Mouse (Mus musculus) CH12.LX (cell line): ENCODE data around the gene Uvrag. TPM values are rescaled to one million over a fixed set of nuclear protein-coding genes. Genes with fewer than 3 reads are reported as not detected.

ENCODE experiments used
- DNase-seq: peaks from one replicate; pipeline ENCODE4 v3.0.0-alpha.2; 2013; ENCODE audit errors: extremely low read depth
- H3K27ac ChIP-seq: 2 replicates; pipeline ENCODE4 v1.5.1; 2012; ENCODE audit warnings: low read depth, mild to moderate bottlenecking, control low read depth, moderate library complexity; ENCODE audit not compliant: insufficient read depth
- H3K27me3 ChIP-seq: replicated peaks from 2 replicates; pipeline ENCODE3; 2012; ENCODE audit warnings: inconsistent platforms
- H3K36me3 ChIP-seq, 2 experiments: replicated peaks in 1 of 2; 2 replicates each; pipeline versions ENCODE3 to v1.6.1; 2012; ENCODE audit warnings: inconsistent platforms in 1 of 2, low read length in 1 of 2, mild to moderate bottlenecking in 1 of 2, mixed read lengths in 1 of 2, moderate library complexity in 1 of 2; ENCODE audit not compliant: control insufficient read depth in 1 of 2, insufficient read depth in 1 of 2
- H3K4me1 ChIP-seq, 2 experiments: 2 replicates each; pipeline ENCODE4 v1.6.1; 2012; ENCODE audit warnings: inconsistent platforms in 1 of 2, moderate library complexity in 1 of 2; ENCODE audit not compliant: insufficient read depth in 2 of 2, control insufficient read depth in 1 of 2
- H3K4me2 ChIP-seq: 2 replicates; pipeline ENCODE4 v1.6.1; 2012; ENCODE audit warnings: low read depth, mild to moderate bottlenecking, control low read depth; ENCODE audit not compliant: poor library complexity, insufficient read depth, severe bottlenecking
- H3K4me3 ChIP-seq, 3 experiments: fragments of 150-350 bp in 1 of 3; sonication (generic) in 1 of 3; replicated peaks in 1 of 3; 2 replicates each; pipeline versions ENCODE3 to v1.5.1; 2011 to 2012; ENCODE audit warnings: low read depth in 2 of 3, low read length in 2 of 3, mild to moderate bottlenecking in 2 of 3, moderate library complexity in 2 of 3, control low read depth in 1 of 3, improper control_type of control experiment in 1 of 3, inconsistent platforms in 1 of 3, mixed read lengths in 1 of 3; ENCODE audit not compliant: poor library complexity in 1 of 3
- H3K79me2 ChIP-seq: replicated peaks from 2 replicates; pipeline ENCODE4 v1.6.1; 2012; ENCODE audit warnings: mild to moderate bottlenecking, moderate library complexity; ENCODE audit not compliant: control insufficient read depth, poor library complexity, insufficient read depth, severe bottlenecking; ENCODE audit errors: extremely low read depth
- H3K9ac ChIP-seq: 2 replicates; pipeline ENCODE4 v1.6.1; 2012; ENCODE audit warnings: low read depth, mild to moderate bottlenecking, control low read depth, moderate library complexity; ENCODE audit not compliant: insufficient read depth
- H3K9me3 ChIP-seq: replicated peaks from 2 replicates; pipeline ENCODE3; 2012; ENCODE audit warnings: low read length, inconsistent platforms, mixed read lengths
- BHLHE40 ChIP-seq: IDR thresholded peaks from 2 replicates; pipeline ENCODE4 v1.6.1; 2011; ENCODE audit warnings: mild to moderate bottlenecking, low read depth, low read length, improper control_type of control experiment
- CTCF ChIP-seq, 2 experiments: IDR thresholded peaks in 1 of 2; conservative IDR thresholded peaks in 1 of 2; 2 replicates each; pipeline ENCODE4 v1.5.1; 2011 to 2012; ENCODE audit warnings: low read depth in 2 of 2, low read length in 2 of 2, improper control_type of control experiment in 1 of 2, inconsistent platforms in 1 of 2, mild to moderate bottlenecking in 1 of 2, moderate library complexity in 1 of 2
- ELF1 ChIP-seq: IDR thresholded peaks from 2 replicates; pipeline ENCODE4 v1.6.1; 2014; ENCODE audit warnings: low read depth, mild to moderate bottlenecking, inconsistent platforms, low read length, improper control_type of control experiment
- EP300 ChIP-seq: IDR thresholded peaks from 2 replicates; pipeline ENCODE4 v1.6.1; 2011; ENCODE audit warnings: low read length, improper control_type of control experiment
- ETS1 ChIP-seq: conservative IDR thresholded peaks from 2 replicates; pipeline ENCODE4 v1.6.1; 2012; ENCODE audit warnings: low read depth, mild to moderate bottlenecking, inconsistent platforms, low read length, improper control_type of control experiment, moderate library complexity
- IRF4 ChIP-seq: IDR thresholded peaks from 2 replicates; pipeline ENCODE4 v1.6.1; 2014; ENCODE audit warnings: low read depth, mild to moderate bottlenecking, inconsistent platforms, low read length, improper control_type of control experiment
- JUN ChIP-seq: IDR thresholded peaks from 2 replicates; pipeline ENCODE4 v1.6.1; 2011; ENCODE audit warnings: low read depth, mild to moderate bottlenecking, low read length, improper control_type of control experiment, moderate library complexity; ENCODE audit not compliant: insufficient read depth
- KAT2A ChIP-seq: IDR thresholded peaks from 2 replicates; pipeline ENCODE4 v1.6.1; 2012; ENCODE audit warnings: low read length, improper control_type of control experiment, inconsistent platforms; ENCODE audit not compliant: insufficient replicate concordance
- MAZ ChIP-seq: IDR thresholded peaks from 2 replicates; pipeline ENCODE4 v1.6.1; 2012; ENCODE audit warnings: low read depth, mild to moderate bottlenecking, inconsistent platforms, low read length, improper control_type of control experiment, moderate library complexity
- MXI1 ChIP-seq: IDR thresholded peaks from 2 replicates; pipeline ENCODE4 v1.6.1; 2011; ENCODE audit warnings: mild to moderate bottlenecking, low read depth, low read length, improper control_type of control experiment
- MYC ChIP-seq: IDR thresholded peaks from 2 replicates; pipeline ENCODE4 v1.6.1; 2011; ENCODE audit warnings: low read depth, mild to moderate bottlenecking, improper control_type of control experiment, low read length
- NELFE ChIP-seq: IDR thresholded peaks from 2 replicates; pipeline ENCODE4 v1.6.1; 2011; ENCODE audit warnings: low read depth, low read length, improper control_type of control experiment
- NRF1 ChIP-seq: IDR thresholded peaks from 2 replicates; pipeline ENCODE4 v1.6.1; 2014; ENCODE audit warnings: low read depth, mild to moderate bottlenecking, inconsistent platforms, low read length, improper control_type of control experiment, moderate library complexity
- PAX5 ChIP-seq: IDR thresholded peaks from 2 replicates; pipeline ENCODE4 v1.6.1; 2012; ENCODE audit warnings: low read length, inconsistent platforms, mixed read lengths
- POLR2AphosphoS2 ChIP-seq: IDR thresholded peaks from 2 replicates; pipeline ENCODE4 v1.6.1; 2011; ENCODE audit warnings: low read depth, low read length, improper control_type of control experiment
- RAD21 ChIP-seq: IDR thresholded peaks from 2 replicates; pipeline ENCODE4 v1.6.1; 2011; ENCODE audit warnings: low read depth, mild to moderate bottlenecking, low read length, improper control_type of control experiment, moderate library complexity
- SMC3 ChIP-seq: IDR thresholded peaks from 2 replicates; pipeline ENCODE4 v1.6.1; 2011; ENCODE audit warnings: low read depth, low read length, improper control_type of control experiment
- TCF12 ChIP-seq: IDR thresholded peaks from 2 replicates; pipeline ENCODE4 v1.6.1; 2014; ENCODE audit warnings: low read depth, mild to moderate bottlenecking, inconsistent platforms, low read length, improper control_type of control experiment
- USF1 ChIP-seq: IDR thresholded peaks from 2 replicates; pipeline ENCODE4 v1.6.1; 2014; ENCODE audit warnings: low read depth, mild to moderate bottlenecking, inconsistent platforms, low read length, improper control_type of control experiment
- ZC3H11A ChIP-seq: IDR thresholded peaks from 2 replicates; pipeline ENCODE4 v1.6.1; 2012; ENCODE audit warnings: low read depth, mild to moderate bottlenecking, inconsistent platforms, low read length, improper control_type of control experiment
- ZKSCAN1 ChIP-seq: IDR thresholded peaks from 2 replicates; pipeline ENCODE4 v1.6.1; 2012; ENCODE audit warnings: low read depth, inconsistent platforms, low read length, improper control_type of control experiment, borderline replicate concordance
- ZMIZ1 ChIP-seq: IDR thresholded peaks from 2 replicates; pipeline ENCODE4 v1.6.1; 2012; ENCODE audit warnings: low read depth, mild to moderate bottlenecking, inconsistent platforms, low read length, improper control_type of control experiment
- ZNF384 ChIP-seq: IDR thresholded peaks from 2 replicates; pipeline ENCODE4 v1.6.1; 2012; ENCODE audit warnings: low read depth, low read length, improper control_type of control experiment, inconsistent platforms
- dilution Hi-C: fragments of 300-500 bp; cut with MboI; formaldehyde crosslinking; loops from 2 replicates; pipeline ENCODE4 v1.14.3; 2020; ENCODE audit warnings: low sequenced_read_pairs; ENCODE audit not compliant: extremely low pct_unique_long_range_greater_than_20kb, extremely low pct_ligation_motif_present
- in situ Hi-C: fragments of 300-500 bp; cut with MboI; formaldehyde crosslinking; loops from 3 replicates; pipeline ENCODE4 v1.14.3; 2019; ENCODE audit warnings: low sequenced_read_pairs, low pct_ligation_motif_present, low pct_unique_long_range_greater_than_20kb, mixed read lengths
- polyA plus RNA-seq: library from polyadenylated mRNA; unstranded; fragments of >175 nt; gene quantifications from 2 replicates; pipeline ENCODE4 v1.2.1, GENCODE M21; 2012; ENCODE audit warnings: low read depth; ENCODE audit not compliant: insufficient read length
- total RNA-seq, 2 experiments: library from RNA; depleted of rRNA; stranded (reverse); fragments of 300-350 nt in 1 of 2; fragments of >200 nt in 1 of 2; gene quantifications; 2 replicates each; pipeline ENCODE4 v1.2.3; 2012 to 2014

Uvrag gene
- total and polyA plus RNA-seq, 3 experiments, result 20.6 to 47.4 (median 37.5) TPM

- Histone ChIP-seq H3K4me1 (peaks cover 0 to 32% of the 10 kb centered on the region in 2 experiments; a peak in 2 of 4 replicates), H3K79me2 (no peaks in the 10 kb centered on the region), H3K27ac (no peak overlapping the region), H3K9me3 (peaks cover 2% of the 10 kb centered on the region), H3K4me3 (no peak overlapping the region), H3K36me3 (no peaks in the 10 kb centered on the region), H3K27me3 (peaks cover 97% of the 10 kb centered on the region)
- no peak for DNase-seq
- no peak for TF ChIP-seq MYC
- TF ChIP-seq, all 38 proteins: peak for 0
- dilution Hi-C loops (no loop called here), in situ Hi-C loops (loop anchor here (10.0 kb wide), 1 partner anchor 224 kb away; no protein-coding TSS in a partner anchor)
- no peak overlapping the region for H3K9ac ChIP-seq
- no peak overlapping the region for H3K4me2 ChIP-seq
Observed at GRCm38 (mm10) chr7:98840771-98841170, 300.2 kb downstream of the Uvrag start.

GRCm38 (mm10) chr7:98839312-98839711 is 301.6 kb downstream of the Uvrag start:
- Histone ChIP-seq H3K79me2 (no peaks in the 10 kb centered on the region), H3K9me3 (peaks cover 2% of the 10 kb centered on the region), H3K27ac (no peak overlapping the region), H3K4me2 (peak overlapping the region; percentile 53), H3K36me3 (no peaks in the 10 kb centered on the region), H3K9ac (no peak overlapping the region), H3K4me1 (peaks cover 5 to 33% of the 10 kb centered on the region in 2 experiments; a peak in 3 of 4 replicates)
- in situ Hi-C loops, result loop anchor here (5.0 to 10.0 kb wide), 2 partner anchors 82 to 355 kb away; partner anchors contain the start of gene Lrrc32
- dilution Hi-C loops, result no loop called here
- TF ChIP-seq TCF12 (no peak), MYC (no peak), RAD21 (no peak), MXI1 (no peak)
- TF ChIP-seq, all 38 proteins: peak for 0
- peak overlapping the region in 1 of 3 experiments; percentile 52 for H3K4me3 ChIP-seq
- H3K27me3 ChIP-seq, result peaks cover 99% of the 10 kb centered on the region
- no peak for DNase-seq

GRCm38 (mm10) chr7:98838729-98839141 is 302.2 kb downstream of the Uvrag start:
- Histone ChIP-seq H3K36me3 (no peaks in the 10 kb centered on the region), H3K4me3 (peak overlapping the region; percentile 40 to 52 (median 43)), H3K4me1 (peaks cover 5 to 36% of the 10 kb centered on the region in 2 experiments; a peak in 3 of 4 replicates), H3K9me3 (peaks cover 2% of the 10 kb centered on the region), H3K27me3 (peaks cover 99% of the 10 kb centered on the region), H3K79me2 (no peaks in the 10 kb centered on the region), H3K4me2 (peak overlapping the region; percentile 53)
- in situ Hi-C loops (loop anchor here (5.0 to 10.0 kb wide), 2 partner anchors 81 to 354 kb away; partner anchors contain the start of gene Lrrc32), dilution Hi-C loops (no loop called here)
- no peak for DNase-seq
- peak; percentile 23; the same call in 1 of the 2 replicates for TF ChIP-seq SMC3
- TF ChIP-seq IRF4, result no peak
- no peak for TF ChIP-seq MYC
- TF ChIP-seq NRF1, result peak; percentile 23; the same call in 1 of the 2 replicates
- TF ChIP-seq ZMIZ1, result no peak
- TF ChIP-seq RAD21, result no peak
- TF ChIP-seq ELF1, result no peak
- TF ChIP-seq POLR2AphosphoS2, result no peak
- TF ChIP-seq CTCF (conservative IDR thresholded peaks at IDR 0.05 in 1 of 2, IDR thresholded peaks at IDR 0.05 in 1 of 2; ENCODE audit: low read depth in 2 of 2, low read length in 2 of 2), result peak in 1 of 2 experiments; percentile 52; a peak in 2 of 4 replicates
- TF ChIP-seq ZC3H11A, result no peak
- no peak for TF ChIP-seq ETS1
- TF ChIP-seq PAX5, result no peak
- no peak for TF ChIP-seq TCF12
- no peak for TF ChIP-seq USF1
- no peak for TF ChIP-seq ZNF384
- TF ChIP-seq BHLHE40, result no peak
- no peak for TF ChIP-seq ZKSCAN1
- TF ChIP-seq NELFE, result no peak
- no peak for TF ChIP-seq KAT2A
- no peak for TF ChIP-seq JUN
- no peak for TF ChIP-seq MAZ
- TF ChIP-seq EP300, result no peak
- TF ChIP-seq, all 38 proteins: peak for 3
- Histone ChIP-seq H3K9ac (peak overlapping the region; percentile 8), H3K27ac (no peak overlapping the region)
